Mouse (Mus musculus) C2C12 (cell line): Measurements from ENCODE around the gene Plekha6.

Experiments
- CEBPB ChIP-seq: IDR thresholded peaks from one replicate; pipeline ENCODE4 v1.6.1; 2011; ENCODE audit warnings: low read depth, mild to moderate bottlenecking, control low read depth, moderate library complexity
- CTCF ChIP-seq: IDR thresholded peaks from one replicate; pipeline ENCODE4 v1.5.1; 2011; ENCODE audit not compliant: control insufficient read depth, insufficient read depth, insufficient read length
- MYOG ChIP-seq: IDR thresholded peaks from one replicate; pipeline ENCODE4 v1.6.1; 2011; ENCODE audit not compliant: control insufficient read depth, insufficient read length; ENCODE audit errors: extremely low read depth

DNA sequence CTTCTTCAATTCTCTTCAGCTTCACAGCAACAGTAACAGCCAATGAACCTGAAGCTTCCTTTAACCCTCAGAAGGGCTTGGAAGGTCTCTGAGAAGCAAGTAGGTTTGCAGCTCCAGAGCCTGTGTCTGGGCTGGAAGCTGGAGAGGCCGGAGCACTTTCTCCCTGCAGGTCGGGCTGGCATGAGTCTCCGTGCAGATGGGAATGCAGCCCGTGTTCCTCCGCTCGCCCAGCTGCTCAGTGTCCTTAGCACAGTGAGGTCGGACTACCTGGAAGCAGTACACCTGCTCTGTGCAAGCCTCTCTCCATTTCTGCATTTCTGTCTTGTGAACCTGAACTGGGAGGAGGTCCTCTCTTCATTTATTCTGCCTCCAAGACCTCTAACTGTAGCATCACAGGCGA is 92.3 kb downstream of the Plekha6 start:
- no peak for TF ChIP-seq CTCF
- no peak for TF ChIP-seq CEBPB
- TF ChIP-seq MYOG = no peak
